Mouse (Mus musculus) frontal cortex, postnatal 36 days (tissue): ENCODE measurements around the gene Auts2.

Experiments
- DNase-seq, 2 experiments: peaks; one replicate each; pipeline ENCODE4 v3.0.0; 2022; ENCODE audit warnings: low spot score in 2 of 2

Auts2 gene

DNA sequence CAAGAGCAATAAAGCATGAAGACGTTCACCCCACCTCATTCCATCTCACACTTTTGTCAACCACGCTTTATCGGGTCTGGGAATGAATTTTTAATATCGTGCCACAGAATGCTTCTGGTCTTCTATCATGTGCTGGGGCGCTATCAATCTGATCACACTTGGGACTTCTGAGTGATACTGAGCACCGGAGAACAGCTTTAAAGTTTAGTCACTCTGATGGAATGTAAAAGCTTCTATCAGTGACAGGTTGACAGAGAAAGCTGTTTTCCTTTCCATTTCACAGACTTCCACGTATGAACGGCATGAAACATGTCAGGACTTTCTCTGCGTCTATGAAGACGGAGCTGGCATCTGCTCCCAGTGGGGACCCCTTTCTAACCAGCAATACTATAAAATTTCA lies 739.5 kb downstream of the Auts2 start:
- no peak for DNase-seq

GRCm38 (mm10) chr5:131802340-131803036 lies 740.7 kb downstream of the Auts2 start:
- no peak for DNase-seq

- DNase-seq, result no peak
Observed at GRCm38 (mm10) chr5:131801924-131802323, 741.2 kb downstream of the Auts2 start.

DNA sequence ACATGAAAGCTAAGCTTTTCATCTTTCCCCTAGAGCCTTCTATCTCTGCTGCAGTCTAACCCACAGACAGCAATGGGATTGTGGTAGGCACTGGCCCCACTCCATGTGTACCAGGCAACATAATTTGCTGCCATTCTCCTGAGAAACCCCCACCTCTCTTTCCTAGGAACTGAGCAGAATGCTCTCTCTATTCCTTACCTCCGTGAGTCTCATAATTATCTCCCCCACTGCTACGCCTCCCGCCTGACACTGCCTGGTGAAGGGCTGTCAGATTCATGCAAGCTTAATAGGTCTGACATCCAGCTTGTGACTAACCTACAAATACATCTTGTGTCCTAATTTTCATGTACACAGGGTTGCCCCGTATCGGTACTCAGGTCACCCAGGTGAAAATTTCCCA lies 744.8 kb downstream of the Auts2 start:
- no peak for DNase-seq

GRCm38 (mm10) chr5:131797044-131797443 lies 746.1 kb downstream of the Auts2 start:
- DNase-seq, result no peak

DNA sequence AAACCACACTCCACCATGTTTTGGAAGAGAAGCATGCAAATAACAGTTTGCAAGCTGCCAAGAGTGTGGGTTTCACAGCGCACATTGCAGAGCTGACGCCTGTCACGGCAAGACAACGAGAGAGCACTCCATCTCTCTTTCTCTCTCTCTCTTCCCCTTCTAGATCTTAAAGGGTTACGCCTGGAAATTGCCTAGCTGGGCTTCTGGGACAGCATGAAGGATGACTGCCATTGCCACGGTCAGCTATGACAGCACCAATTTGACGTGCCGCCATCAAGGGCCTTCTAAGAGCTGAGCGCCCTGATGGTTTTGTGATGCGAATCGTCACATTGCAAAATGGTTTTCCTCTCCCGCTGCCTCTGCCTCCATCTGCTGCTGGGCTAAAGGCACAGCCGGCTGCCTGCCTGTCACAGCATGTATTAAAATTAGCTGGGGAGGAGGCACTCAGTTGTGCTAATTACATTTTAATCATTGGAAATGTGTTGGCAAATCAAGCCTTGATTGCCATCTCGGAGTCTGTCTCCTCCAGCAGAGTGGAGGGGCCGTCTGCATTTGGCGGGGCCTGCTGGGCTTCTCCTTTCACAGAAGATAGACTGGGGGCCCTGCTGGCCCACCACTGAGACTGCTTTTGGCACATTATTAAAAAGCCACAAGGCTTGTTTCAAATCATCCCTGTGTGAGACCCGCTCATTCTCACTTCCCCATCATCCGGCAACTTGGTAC lies 748.6 kb downstream of the Auts2 start:
- peak; percentile 77 to 83 for DNase-seq

DNA sequence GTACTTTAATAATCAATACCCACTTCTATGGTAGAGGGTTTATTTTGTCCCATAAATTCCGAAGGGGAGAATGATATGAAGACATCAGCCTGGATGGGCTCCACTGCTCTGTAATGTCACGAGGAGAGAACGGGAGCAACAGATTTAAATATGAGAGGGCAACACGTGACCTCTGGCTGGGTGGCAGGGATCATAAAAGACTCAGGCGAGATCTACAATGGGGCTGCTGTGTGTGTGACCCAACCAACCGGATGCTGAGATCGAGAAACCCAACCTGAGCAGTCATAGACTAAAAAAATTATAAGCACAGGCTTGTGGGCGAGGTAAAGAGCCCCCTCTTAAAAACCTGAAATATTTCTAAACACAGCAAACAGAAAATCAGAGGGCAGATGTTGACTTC lies 753.5 kb downstream of the Auts2 start:
- no peak for DNase-seq

DNA sequence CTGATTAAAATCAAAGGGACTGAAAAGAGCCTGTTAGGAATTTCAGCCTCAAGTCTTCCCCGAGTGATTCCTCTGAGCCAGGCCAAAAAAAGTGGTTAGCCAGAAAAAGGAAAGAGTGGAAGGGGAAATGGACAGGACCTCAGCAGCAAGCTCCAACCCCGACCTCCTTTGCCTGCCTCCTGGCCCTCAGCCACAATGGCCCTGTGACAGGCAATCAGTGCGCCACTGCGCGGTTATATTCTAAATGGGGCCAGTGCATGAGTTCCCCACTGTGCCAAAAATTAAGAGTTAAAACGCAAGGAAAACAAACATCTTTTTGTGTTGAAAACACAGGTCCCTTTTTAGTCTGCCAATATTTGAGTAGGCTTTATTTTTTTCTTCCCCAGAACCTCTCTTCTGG lies 755.1 kb downstream of the Auts2 start:
- no peak for DNase-seq

DNA sequence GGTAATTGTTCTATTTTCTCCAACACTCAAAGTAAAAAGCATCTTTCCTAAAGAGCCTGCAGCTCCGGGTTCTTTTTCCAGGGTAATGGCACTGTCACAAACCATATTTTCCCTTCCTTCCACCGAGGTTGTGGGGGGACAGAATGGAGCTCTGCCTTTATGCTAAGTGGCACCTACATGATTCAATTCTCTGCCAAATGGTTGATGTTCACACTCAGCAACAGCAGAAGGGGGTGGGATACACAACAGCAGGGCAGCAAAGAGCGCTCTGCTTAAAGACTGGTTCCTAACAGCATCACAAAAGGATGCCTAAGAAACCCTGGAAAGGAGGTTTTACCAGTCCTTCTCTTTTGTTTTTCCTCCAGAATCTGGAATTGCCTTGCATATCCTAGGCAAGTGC lies 759.9 kb downstream of the Auts2 start:
- peak in 1 of 2 experiments; percentile 43 for DNase-seq

- no peak for DNase-seq
Observed at GRCm38 (mm10) chr5:131781063-131781462, 762.1 kb downstream of the Auts2 start.

GRCm38 (mm10) chr5:131779171-131779570 lies 764.0 kb downstream of the Auts2 start:
- DNase-seq, result no peak

- DNase-seq, result no peak
Observed at GRCm38 (mm10) chr5:131775672-131776071, 767.5 kb downstream of the Auts2 start.

- no peak for DNase-seq
Observed at GRCm38 (mm10) chr5:131775222-131775621, 767.9 kb downstream of the Auts2 start.

- DNase-seq, result no peak
Observed at GRCm38 (mm10) chr5:131774792-131775191, 768.4 kb downstream of the Auts2 start.

DNA sequence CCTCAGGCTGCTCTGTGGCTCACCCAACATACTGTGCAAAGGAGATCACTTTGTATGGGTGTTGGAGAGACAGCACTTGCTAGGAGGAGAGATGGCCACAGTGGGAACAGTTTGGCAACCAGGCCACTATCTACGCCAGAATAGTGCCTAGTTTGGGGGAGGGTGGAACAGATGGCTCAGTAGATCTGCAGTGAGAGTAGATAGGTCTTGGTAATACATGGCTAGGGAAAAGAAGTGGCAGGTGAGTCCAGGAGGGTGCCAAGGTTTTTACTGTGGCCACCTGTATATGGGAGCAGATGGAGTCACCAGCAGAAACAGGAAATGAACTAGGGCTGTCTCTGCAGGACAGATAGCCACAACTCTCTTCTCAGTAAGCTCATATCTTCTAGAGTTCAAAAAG lies 770.5 kb downstream of the Auts2 start:
- no peak for DNase-seq

DNA sequence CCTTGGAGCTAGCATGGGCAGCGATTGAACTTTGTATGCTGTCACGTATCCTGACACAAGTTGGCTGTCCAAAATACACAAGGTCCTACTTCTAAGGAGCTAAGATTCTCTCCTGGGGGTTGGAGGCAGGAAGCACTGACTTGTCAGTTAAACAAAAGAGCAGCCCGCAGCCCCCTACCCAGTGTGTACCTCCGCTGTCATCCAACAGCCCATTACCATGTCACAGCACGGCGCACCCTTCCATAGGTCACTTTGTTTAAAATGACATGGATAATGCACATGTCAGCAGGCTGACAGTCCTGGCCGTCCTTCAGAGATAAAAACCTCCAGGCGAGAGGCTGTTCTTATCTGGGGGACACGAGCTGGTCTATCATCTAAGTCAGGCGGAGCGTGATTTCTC lies 773.9 kb downstream of the Auts2 start:
- no peak for DNase-seq

- peak; percentile 23 to 24 for DNase-seq
Observed at GRCm38 (mm10) chr5:131767699-131768264, 775.4 kb downstream of the Auts2 start.

DNA sequence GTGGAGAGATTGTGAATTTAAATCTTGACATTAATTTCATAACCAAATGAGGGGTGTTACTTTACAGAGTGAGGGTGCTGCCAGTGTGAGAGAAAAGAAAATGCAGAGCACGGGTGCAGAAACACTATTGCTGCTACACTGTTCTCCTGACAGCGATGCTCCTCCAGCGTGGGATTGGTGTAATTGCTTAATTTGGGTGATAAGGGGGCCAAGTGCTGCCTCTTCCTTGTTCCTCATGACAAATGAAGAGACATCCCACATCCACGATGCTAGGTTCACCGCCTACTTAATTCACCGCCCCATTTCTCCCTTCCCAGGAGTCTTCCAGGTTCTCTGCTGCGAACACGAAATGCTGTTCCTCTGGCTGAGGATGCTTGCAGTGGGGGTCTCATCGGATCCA lies 776.0 kb downstream of the Auts2 start:
- DNase-seq, result peak; percentile 66 to 73

GRCm38 (mm10) chr5:131759432-131759831 lies 783.7 kb downstream of the Auts2 start:
- no peak for DNase-seq

DNA sequence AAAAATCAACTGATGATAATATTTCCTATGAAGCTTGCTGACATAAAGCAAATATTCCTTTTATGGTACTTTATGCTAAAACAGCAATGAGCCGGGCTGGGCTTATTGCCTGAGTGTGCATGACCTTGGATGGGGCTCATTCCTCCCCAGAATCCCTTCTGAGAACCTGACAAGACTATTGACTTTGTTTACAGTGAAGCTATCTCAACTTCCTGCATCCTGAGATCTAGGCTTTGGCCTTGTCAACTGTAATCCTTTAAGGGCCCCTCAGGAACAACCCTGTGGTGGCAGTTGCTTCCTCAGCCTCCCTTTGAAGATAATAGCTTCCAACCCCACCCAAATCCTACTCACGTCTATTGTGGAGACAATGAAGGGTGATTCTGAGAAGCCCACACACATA lies 792.8 kb downstream of the Auts2 start:
- DNase-seq, result no peak

GRCm38 (mm10) chr5:131749211-131749610 lies 793.9 kb downstream of the Auts2 start:
- no peak for DNase-seq

GRCm38 (mm10) chr5:131743069-131743468 lies 800.1 kb downstream of the Auts2 start:
- no peak for DNase-seq

- DNase-seq, result no peak
Observed at GRCm38 (mm10) chr5:131737476-131737875, 805.7 kb downstream of the Auts2 start.
